Mouse (Mus musculus) kidney, adult 2 months (tissue): Measurements from ENCODE around the gene Ighmbp2.

Experiments
- CTCF ChIP-seq: fragments of 200-500 bp; conservative IDR thresholded peaks from 2 replicates; pipeline ENCODE4 v1.5.1; 2011; ENCODE audit warnings: low read depth, mild to moderate bottlenecking, control low read depth, low read length, moderate library complexity, mixed read lengths; ENCODE audit not compliant: insufficient read depth, insufficient read length
- POLR2A ChIP-seq: fragments of 200-500 bp; IDR thresholded peaks from one replicate; pipeline ENCODE4 v1.6.1; 2011; ENCODE audit warnings: low read depth, low read length, control low read depth

- TF ChIP-seq CTCF (no peak), POLR2A (no peak)
Measured at GRCm38 (mm10) chr19:3273331-3273730, 9.5 kb downstream of the Ighmbp2 start.
